Mouse (Mus musculus) liver, adult (tissue): ENCODE data around the gene Zbtb16.

Experiments
- GATA4 ChIP-seq: IDR thresholded peaks from 2 replicates; pipeline ENCODE4 v1.6.1; 2014; ENCODE audit warnings: mild to moderate bottlenecking, low read length; ENCODE audit not compliant: insufficient replicate concordance

Gene Zbtb16

DNA sequence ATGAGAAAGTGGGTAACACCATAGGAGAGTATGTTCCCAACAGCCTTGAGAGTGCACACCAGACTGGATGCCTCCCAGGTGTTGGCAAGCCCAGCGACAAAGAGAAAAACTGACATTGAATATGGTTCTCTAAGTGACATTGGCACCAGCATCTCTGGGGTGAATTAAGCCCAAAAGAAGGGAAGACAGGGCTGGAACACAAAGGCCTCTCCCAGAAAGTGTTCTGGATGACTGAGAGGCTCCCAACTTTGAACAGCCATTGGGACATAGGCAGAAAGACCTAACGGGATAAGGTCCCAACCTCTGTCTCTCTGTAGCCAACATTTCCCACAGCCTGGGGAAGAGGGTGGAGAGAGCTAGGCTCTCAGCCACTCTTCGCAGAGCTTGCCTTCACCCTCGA, 2.0 kb downstream of the Zbtb16 start:
- no peak for TF ChIP-seq GATA4

DNA sequence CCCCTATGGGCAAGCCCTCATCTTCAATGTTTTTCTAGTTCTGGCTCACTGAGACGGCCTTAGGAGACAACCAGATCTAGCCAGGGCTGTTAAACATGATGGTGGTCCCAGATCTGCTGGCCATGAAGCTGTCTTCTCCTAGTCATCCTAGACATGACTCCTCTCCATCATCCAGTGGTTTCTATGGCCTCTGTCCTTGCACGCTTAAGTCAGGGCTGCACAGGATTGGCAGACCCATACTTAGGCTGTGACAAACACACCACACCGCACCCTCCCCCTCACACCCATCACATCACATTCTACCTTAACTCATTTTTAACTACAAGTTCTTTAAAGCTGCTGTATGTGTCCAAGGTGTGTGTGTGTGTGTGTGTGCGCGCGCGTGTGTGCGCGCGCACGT, 2.5 kb downstream of the Zbtb16 start:
- no peak for TF ChIP-seq GATA4

DNA sequence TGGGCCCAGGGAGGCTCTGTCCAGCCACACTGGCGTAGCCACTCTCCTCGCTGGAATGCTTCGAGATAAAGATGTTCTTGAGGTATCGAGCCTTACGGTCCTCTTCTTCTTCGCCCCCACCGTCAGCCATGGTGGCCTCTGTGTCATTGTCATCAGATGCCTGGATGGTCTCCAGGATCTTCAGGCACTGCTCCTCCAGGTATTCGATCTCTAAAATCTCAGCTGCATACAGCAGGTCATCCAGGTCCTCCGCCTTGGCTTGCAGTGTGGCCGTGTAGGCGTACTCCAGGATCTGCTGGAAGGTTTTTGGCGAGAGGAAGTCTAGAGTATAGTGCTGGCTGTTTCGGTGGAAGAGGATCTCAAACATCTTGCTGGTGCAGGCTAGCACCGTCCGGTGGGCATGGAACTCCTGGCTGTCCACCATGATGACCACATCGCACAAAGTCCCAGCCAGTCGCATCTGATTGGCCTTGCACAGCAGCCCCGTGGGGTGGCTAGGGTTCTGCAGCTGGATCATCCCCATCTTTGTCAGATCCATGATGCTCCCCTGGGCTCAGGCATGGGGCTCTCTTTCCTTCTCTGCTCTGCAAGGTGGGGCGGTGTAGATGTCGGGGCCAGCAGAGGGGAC, 3.4 kb downstream of the Zbtb16 start:
- TF ChIP-seq GATA4, result no peak

DNA sequence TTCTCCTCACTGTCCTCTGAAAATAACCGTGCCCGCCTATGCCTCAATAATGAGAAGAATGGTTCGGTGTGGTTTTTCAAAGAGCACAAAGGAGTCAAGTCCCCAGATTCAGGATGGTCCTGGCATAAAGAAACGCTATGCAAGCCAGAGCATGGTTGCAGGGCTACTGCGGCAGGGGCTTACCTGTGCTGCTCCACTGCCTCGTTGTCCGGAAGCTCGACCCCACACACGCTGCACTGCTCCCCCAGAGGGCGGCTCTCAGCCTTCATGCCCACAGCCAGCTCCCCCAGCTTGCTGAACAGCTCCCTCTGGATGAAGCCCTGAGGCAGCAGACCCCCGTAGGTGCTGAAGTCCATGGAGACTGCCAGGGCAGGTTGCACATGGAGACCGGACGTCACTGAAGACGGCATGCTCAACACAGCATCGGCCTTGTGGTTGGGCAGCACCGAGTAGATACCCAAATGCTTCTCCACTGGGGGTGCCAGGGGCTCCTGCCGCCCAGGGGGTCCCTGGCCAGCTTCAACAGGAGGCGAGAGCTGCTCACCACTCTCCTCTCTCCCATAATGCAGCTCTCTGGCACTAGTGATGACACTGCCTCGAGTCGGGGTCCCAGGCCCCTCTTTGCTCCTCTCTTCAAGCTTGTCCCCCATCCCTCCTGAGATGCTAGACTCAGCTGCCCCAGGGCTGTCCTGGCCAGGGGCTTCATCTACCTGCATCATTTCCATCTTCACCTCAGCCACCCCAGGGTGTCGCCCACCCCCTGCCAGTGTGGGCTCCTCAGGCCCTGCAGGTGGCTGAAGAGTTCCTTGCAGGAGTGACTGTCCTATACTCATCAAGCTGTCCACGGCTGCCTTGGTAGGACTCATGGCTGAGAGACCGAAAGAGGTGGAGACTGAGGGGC, 4.2 kb downstream of the Zbtb16 start:
- TF ChIP-seq GATA4, result no peak

DNA sequence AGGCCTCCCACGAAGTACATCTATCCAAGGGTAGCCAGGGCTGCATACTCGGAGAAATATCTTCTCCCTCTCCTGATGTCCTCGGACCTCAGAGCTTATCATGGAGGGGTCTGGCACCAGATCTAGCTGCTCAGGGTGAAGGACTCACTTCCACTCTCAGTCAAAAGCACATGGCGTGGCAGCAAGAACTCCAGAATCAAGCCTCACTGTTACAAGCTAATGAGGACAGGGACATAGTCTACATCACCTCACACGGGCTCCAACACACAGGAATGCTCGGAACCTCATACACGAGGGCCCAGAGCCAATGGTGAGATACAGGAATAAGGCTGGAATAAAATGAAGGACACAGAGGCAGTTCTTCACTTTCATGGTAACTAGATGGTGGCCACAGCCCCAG, 7.2 kb downstream of the Zbtb16 start:
- TF ChIP-seq GATA4, result no peak

DNA sequence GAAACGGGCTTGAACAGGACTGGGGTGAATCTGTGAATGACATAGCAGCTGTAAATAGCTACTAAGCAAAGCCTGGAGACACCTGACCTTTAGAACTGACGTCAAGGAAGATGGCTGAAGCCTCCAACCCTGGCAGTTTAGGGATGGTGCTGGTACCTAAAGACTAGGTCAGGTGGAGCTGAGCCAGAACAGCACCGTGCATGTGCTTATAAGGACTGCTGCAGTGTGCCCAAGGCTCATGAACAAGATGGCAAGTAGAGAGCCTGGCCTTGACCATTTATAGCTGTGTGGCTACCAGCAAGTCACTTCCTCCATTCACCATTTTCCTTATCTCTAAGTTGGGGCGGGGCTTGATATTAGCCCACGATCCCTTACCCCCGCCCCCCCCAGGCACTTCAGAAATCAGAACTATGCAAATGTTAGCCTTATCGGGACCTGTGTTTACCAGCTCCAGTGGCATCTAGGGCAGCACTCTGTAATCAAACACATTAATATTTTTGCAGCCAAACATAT, 9.6 kb downstream of the Zbtb16 start:
- no peak for TF ChIP-seq GATA4

DNA sequence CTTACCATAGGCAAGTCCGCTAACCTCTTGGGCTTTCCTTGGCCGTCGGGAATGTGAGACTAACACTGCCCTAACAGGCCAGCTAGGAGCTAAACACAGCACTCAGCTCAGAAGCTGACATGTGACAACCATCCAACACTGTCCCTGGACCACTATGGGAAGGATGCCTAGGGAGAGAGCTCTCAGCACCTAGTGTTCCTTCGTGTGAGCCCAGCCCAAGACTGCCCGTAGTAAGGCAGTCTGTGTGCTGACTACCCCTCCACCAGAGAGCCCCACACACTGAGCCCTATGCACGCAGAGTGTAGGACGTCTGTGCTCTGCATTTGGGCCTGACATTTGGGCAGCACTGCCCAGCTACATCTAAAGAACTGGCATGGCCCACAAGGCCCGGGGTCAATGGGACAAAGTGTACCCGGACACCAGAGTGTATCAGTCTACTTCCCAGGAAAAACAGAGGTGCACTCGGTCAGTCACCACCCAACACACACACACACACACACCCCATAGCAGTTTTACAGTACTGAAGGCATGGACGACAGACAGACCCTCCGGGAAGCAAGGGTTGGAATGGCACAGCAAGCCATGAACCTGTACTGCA, 11.4 kb downstream of the Zbtb16 start:
- TF ChIP-seq GATA4, result no peak

DNA sequence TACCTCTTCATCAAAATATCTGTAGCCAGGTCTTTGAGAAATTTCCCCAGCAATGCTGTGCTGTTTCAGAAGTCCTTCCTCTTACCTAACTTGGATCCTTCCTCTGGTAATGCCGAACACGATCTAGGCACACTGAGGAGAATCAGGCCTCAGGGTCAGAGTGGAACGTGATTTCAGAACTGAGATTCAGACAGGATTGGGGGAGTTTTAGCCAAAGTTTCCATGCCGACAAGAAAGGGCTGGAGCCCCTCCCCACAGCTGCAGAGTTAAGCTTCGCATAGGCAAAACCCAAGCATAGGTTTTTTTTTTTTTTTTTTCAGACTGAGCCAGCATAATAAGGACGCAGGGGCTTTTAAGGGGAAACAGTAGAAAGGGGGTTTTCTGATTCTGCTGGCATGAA, 12.2 kb downstream of the Zbtb16 start:
- no peak for TF ChIP-seq GATA4

DNA sequence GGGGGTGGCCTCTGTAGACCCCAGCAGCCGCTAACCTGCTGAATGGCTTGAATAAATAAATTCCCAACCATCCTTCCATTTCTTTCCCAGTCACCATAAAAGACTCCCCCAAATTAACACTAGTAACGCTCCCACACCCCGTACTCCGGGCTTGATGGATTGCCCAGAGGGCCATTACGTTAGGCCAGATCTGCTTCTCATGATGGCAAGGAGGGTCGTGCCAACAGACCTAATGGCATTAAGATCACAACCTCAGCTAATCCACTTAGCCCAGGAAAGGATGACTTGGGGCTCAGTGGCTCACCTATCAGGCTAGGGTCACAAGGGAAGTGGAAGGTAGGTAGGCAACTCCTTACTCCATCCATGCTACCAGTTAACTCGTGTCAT, 12.7 kb downstream of the Zbtb16 start:
- no peak for TF ChIP-seq GATA4

DNA sequence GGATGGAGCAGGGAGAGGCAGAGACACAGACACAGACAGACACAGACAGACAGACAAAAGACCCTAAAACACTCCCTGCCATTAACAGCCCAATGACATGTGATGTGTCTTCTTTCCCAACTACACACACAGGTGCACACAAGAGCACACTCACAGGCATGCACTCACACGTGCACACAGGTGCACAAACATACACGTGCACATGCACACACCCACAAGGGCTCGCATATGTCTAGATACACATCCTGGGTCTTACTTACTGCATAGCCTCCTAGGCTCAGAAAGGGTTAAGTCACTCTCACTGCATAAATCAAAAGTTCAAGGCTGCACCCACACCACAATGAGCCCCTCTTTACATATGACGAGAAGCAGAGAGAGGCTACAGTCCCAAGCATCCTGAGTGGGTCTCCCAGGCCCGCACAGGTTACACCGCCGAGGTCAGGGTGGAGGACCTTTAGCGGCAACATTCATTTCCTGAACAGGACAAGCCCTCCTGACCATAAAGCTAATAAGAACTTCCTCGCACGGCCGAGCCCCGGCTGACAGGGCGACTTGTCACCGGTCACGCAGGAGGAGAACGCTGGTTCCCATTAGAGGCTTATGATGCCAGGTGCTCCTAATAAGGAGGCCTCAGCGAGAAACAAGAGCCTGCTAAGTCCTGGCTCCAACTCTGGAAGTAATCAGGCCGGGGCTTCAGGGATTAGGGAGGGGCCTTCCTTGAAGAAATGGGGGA, 13.3 kb downstream of the Zbtb16 start:
- TF ChIP-seq GATA4, result no peak

DNA sequence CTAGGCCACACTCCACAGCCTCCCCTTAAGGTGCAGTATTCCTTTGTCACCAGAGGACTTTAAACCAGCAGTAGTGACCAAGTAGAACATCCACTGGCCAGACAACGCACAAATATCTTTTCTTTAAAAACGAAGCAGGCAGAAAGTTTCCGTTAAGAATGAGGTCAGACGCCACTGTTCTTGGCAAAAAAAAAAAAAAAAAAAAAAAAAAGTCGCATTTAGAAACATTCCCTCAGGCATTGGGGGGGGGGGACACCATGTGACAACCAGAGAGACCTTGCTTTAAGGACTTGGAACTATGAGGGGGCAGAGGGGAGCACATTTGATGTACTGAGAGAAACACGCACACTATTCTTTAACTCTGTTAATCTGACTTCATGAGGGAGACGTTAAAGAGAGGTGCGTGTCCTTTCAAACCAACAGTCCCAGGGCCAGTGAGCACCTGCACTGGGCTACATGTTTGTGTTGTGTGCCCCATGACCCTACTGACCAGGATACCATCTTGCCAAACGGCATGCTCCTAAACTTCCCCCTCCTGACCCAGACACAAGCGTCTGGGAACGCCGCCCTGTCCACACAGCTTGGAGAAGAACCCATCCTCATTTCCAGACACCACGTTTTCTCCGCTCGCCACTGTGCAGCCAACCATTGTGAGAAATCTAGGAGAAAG, 14.0 kb downstream of the Zbtb16 start:
- no peak for TF ChIP-seq GATA4

DNA sequence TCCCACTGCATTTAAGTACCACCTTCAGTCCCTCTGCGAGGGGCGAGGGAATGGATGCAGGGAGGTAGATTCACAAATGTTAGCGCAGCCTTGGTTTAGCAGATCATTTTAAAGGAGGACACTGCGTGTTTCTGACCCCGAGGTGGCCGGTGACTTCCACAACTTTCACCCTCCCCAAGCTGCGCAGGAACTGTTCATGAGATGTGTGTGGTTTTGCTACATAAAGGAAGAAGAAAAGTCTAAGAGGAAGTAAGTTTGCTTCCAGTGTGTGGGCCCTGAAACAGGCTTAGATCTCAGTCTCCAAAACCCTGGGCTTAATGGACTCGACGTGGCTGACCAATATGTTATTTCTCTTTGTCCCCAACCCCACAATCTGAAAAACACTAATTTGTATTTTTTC, 14.6 kb downstream of the Zbtb16 start:
- no peak for TF ChIP-seq GATA4

DNA sequence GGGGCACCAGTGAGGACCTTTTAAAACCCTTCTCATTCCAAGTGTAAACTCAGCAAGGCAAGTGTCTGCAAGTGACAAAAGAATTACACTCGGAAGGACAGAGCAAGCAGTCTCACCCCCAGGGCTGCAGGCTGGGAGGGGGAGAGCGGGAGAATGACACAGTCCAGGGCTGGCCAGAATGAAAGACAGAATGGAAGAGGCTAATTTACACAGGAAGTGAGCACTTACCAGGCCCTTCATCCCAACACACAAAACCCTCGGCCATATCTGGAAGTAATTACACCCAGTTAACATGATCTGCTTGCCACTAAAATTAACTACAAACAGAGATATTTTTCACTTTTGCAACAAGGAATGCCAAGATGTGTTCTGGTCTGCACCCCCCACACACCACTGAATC, 15.2 kb downstream of the Zbtb16 start:
- no peak for TF ChIP-seq GATA4

DNA sequence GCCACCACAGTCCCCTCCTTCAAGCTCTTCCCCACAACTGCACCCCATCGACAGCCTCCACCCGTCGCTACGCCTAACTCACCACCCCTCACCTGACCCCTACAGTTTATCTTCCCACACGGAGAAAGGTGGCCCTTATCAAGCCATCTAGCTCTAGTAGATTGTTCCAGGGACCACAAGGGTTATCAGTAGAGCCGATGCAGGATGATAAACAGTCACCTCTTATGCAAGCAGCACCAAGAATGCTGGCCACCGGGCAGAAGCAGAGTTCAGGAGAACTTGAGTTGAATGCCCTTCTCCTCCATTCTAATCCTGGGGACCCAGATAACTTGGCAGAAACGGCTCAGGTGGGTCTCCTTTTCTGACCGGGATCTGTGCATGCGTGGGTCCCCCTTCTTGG, 16.3 kb downstream of the Zbtb16 start:
- no peak for TF ChIP-seq GATA4

DNA sequence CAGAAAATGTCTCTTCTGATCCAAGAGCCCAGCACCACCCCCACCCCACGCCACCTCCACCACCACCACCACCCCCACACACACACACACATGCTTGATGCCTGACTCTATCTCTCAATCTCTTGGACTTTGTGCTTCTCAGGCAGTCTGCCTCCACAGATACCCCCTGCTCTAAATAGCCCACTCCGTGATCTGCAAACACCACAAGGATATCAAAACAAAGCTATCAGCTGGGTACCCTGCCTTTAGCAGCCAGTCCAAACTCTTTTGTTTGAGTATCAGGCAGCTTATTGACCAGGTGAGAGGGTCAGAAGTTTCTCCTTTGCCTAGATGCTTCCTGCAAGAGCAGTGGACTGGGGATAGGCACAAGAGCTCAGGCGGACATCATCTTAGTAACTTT, 16.9 kb downstream of the Zbtb16 start:
- no peak for TF ChIP-seq GATA4
